Mouse (Mus musculus) ES-Bruce4 (cell line): ENCODE measurements around the gene Rbfox3. TPM values are rescaled to one million over a fixed set of nuclear protein-coding genes. Genes with fewer than 3 reads are reported as not detected.

Experiments
- H3K27ac ChIP-seq: 2 replicates; pipeline ENCODE4 v1.5.1; 2012; ENCODE audit warnings: low read length, inconsistent platforms; ENCODE audit not compliant: insufficient read depth
- H3K27me3 ChIP-seq: 2 replicates; pipeline ENCODE4 v1.6.1; 2012; ENCODE audit warnings: mild to moderate bottlenecking, low read length, inconsistent platforms; ENCODE audit not compliant: control insufficient read depth, poor library complexity, insufficient read depth, severe bottlenecking
- H3K36me3 ChIP-seq: 2 replicates; pipeline ENCODE4 v1.6.1; 2012; ENCODE audit warnings: inconsistent platforms, mild to moderate bottlenecking, low read length, moderate library complexity; ENCODE audit not compliant: control insufficient read depth, poor library complexity, insufficient read depth, severe bottlenecking
- H3K4me1 ChIP-seq: one replicate; pipeline ENCODE4 v1.8.1; 2011; ENCODE audit warnings: low read length; ENCODE audit not compliant: control insufficient read depth, insufficient read depth
- H3K4me3 ChIP-seq: 2 replicates; pipeline ENCODE4 v1.5.1; 2011; ENCODE audit warnings: low read depth, mild to moderate bottlenecking, low read length
- H3K9ac ChIP-seq: 2 replicates; pipeline ENCODE4 v1.6.1; 2012; ENCODE audit warnings: low read depth, mild to moderate bottlenecking, inconsistent platforms; ENCODE audit not compliant: poor library complexity, severe bottlenecking
- H3K9me3 ChIP-seq: replicated peaks from 2 replicates; pipeline ENCODE4 v1.6.1; 2012; ENCODE audit warnings: mild to moderate bottlenecking, low read length, inconsistent platforms; ENCODE audit not compliant: control insufficient read depth, poor library complexity, insufficient read depth, severe bottlenecking
- CTCF ChIP-seq: IDR thresholded peaks from one replicate; pipeline ENCODE4 v1.8.1; 2011; ENCODE audit warnings: low read depth, low read length
- EP300 ChIP-seq: IDR thresholded peaks from 2 replicates; pipeline ENCODE4 v1.6.1; 2011; ENCODE audit warnings: low read depth, low read length; ENCODE audit not compliant: insufficient read depth
- POLR2A ChIP-seq: IDR thresholded peaks from one replicate; pipeline ENCODE4 v1.8.1; 2011; ENCODE audit warnings: low read length; ENCODE audit not compliant: insufficient read depth
- polyA plus RNA-seq: library from polyadenylated mRNA; stranded (reverse); fragments of >200 nt; gene quantifications from 2 replicates; pipeline ENCODE4 v1.2.4, GENCODE M21; 2011; ENCODE audit warnings: low read depth; ENCODE audit not compliant: missing spikeins, insufficient read depth, insufficient read length

Gene Rbfox3
- polyA plus RNA-seq, 1 experiment, result 0.85 TPM

GRCm38 (mm10) chr11:118553926-118554325, 357.5 kb downstream of the Rbfox3 start:
- no peaks in the 10 kb centered on the region for H3K9me3 ChIP-seq
- H3K27me3 ChIP-seq, result no peaks in the 10 kb centered on the region
- H3K36me3 ChIP-seq, result no peaks in the 10 kb centered on the region
- no peak overlapping the region for H3K27ac ChIP-seq
- peaks cover 3% of the 10 kb centered on the region for H3K4me1 ChIP-seq
- no peak overlapping the region for H3K4me3 ChIP-seq
- TF ChIP-seq POLR2A, result no peak
- no peak for TF ChIP-seq CTCF
- TF ChIP-seq EP300, result no peak
- H3K9ac ChIP-seq, result no peak overlapping the region

DNA sequence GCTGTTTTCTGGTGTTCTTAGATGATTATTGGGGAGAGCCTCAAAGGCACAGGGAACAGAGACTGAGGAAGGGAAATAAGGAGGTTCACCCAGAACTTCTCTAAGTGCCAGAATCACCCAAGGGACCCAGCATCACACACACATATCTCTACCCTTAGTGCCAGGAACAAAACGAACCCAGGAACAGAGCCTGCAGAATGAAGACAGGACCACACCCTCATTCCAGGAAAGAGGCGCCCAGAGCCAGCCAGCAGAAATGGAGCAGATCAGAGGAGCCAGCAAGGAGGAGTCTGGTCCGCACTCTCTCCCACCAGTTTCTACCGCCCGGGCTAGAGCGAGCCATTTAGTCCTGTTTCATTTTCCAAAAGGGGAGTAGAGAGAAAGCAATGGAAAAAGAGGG, 358.4 kb downstream of the Rbfox3 start:
- no peaks in the 10 kb centered on the region for H3K9me3 ChIP-seq
- no peak overlapping the region for H3K4me3 ChIP-seq
- H3K27me3 ChIP-seq, result no peaks in the 10 kb centered on the region
- H3K4me1 ChIP-seq, result peaks cover 3% of the 10 kb centered on the region
- no peak overlapping the region for H3K9ac ChIP-seq
- no peak for TF ChIP-seq CTCF
- TF ChIP-seq POLR2A, result no peak
- no peak for TF ChIP-seq EP300
- no peaks in the 10 kb centered on the region for H3K36me3 ChIP-seq
- no peak overlapping the region for H3K27ac ChIP-seq

DNA sequence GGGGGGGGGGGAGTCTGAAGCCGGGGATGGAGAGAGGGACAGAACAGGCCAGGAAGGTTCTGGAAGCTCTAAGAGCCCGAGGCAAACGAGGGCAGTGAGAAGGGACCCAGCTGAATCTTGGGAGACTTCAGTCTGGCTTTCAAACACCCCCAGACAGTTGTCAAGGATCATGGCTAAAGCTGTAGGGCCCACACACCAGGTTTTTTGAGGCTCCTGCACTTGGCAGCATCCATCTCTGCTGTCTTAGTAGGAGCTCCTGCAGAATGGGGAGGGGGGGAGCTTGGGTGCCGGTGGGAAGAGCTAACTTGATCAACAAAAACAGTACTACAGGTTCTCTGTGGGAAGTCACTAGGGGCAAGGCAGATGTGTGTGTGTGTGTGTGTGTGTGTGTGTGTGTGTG, 358.9 kb downstream of the Rbfox3 start:
- no peak for TF ChIP-seq EP300
- no peak for TF ChIP-seq CTCF
- TF ChIP-seq POLR2A, result no peak
- H3K27me3 ChIP-seq, result no peaks in the 10 kb centered on the region
- no peaks in the 10 kb centered on the region for H3K36me3 ChIP-seq
- peak overlapping the region; percentile 20 for H3K9ac ChIP-seq
- H3K9me3 ChIP-seq, result no peaks in the 10 kb centered on the region
- no peak overlapping the region for H3K27ac ChIP-seq
- no peak overlapping the region for H3K4me3 ChIP-seq
- peaks cover 3% of the 10 kb centered on the region for H3K4me1 ChIP-seq

GRCm38 (mm10) chr11:118551705-118552104, 359.7 kb downstream of the Rbfox3 start:
- peak overlapping the region; percentile 43 for H3K4me3 ChIP-seq
- H3K9ac ChIP-seq, result peak overlapping the region; percentile 20
- H3K9me3 ChIP-seq, result no peaks in the 10 kb centered on the region
- H3K4me1 ChIP-seq, result peaks cover 3% of the 10 kb centered on the region
- H3K36me3 ChIP-seq, result no peaks in the 10 kb centered on the region
- no peak for TF ChIP-seq CTCF
- 0 out of 2 replicates have a peak, but pooled peaks have one; percentile 21 for TF ChIP-seq EP300
- no peak for TF ChIP-seq POLR2A
- peak overlapping the region; percentile 63 for H3K27ac ChIP-seq
- H3K27me3 ChIP-seq, result no peaks in the 10 kb centered on the region

DNA sequence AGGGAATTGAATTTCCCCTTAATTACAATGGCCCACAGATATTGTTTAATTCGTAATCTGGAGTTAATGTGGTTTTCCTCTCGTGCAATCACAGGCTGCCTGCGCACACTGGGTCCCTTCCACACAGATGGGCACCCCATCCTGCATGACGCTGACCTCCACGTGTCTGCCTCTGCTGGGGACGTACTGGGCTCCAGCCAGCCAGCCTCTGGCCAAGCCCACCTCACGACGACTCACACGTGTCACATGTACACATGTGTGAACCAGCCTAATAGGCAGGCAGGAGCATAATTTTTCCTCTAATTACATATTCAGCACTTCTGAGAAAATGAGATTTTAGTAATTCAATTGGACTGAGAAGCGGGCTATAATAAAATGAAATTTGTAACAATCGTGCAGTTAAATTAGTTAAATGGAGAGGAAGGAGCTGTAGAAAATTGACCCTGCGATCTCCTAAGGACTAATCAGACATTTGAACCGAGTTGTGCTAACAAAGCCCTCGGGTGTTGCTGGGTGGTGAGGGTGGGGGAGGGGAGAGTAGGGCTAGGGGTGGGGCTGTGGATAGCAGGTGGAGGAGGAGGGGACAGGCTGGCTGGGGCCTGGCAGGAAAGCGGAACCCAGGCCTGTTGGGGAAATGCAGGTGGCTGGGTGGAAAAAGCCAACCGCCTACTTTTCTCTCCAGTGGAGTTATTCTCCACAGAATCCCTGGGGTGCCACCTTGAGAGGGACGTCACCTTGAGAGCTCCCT, 360.4 kb downstream of the Rbfox3 start:
- H3K27ac ChIP-seq, result peak overlapping the region; percentile 63; the same call in 1 of the 2 replicates
- no peaks in the 10 kb centered on the region for H3K36me3 ChIP-seq
- H3K4me1 ChIP-seq, result peaks cover 3% of the 10 kb centered on the region
- no peaks in the 10 kb centered on the region for H3K9me3 ChIP-seq
- TF ChIP-seq EP300 (0 out of 2 replicates have a peak, but pooled peaks have one; percentile 47), CTCF (no peak)
- peak overlapping the region; percentile 43 for H3K4me3 ChIP-seq
- H3K9ac ChIP-seq, result peak overlapping the region; percentile 20
- H3K27me3 ChIP-seq, result no peaks in the 10 kb centered on the region

DNA sequence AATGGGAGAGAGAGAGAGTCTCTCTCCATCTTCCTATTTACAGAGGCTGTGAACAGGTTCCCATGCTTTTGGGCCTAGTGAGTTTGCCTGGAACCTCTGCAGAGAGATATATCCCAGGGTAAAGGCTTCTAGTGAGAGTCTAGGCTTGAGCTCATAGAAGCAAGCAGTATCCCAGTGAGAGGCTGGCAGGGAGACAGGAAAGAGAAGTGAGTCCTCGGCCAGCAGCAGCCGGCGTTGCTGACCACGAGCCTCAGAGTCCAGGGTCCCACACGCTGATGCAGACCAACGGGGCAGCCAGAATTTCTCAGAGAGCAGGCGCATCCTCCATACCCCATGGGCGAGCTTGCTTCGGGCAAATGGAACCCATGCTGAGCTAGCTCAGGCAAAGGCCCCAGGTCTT, 363.2 kb downstream of the Rbfox3 start:
- H3K4me3 ChIP-seq, result no peak overlapping the region
- no peak overlapping the region for H3K27ac ChIP-seq
- H3K9me3 ChIP-seq, result no peaks in the 10 kb centered on the region
- no peak for TF ChIP-seq CTCF
- no peak for TF ChIP-seq EP300
- no peak for TF ChIP-seq POLR2A
- H3K9ac ChIP-seq, result no peak overlapping the region
- peaks cover 3% of the 10 kb centered on the region for H3K4me1 ChIP-seq
- no peaks in the 10 kb centered on the region for H3K27me3 ChIP-seq
- H3K36me3 ChIP-seq, result no peaks in the 10 kb centered on the region
